ENCODE assay signal across 9 mouse cellular contexts in the genomic region with DNA sequence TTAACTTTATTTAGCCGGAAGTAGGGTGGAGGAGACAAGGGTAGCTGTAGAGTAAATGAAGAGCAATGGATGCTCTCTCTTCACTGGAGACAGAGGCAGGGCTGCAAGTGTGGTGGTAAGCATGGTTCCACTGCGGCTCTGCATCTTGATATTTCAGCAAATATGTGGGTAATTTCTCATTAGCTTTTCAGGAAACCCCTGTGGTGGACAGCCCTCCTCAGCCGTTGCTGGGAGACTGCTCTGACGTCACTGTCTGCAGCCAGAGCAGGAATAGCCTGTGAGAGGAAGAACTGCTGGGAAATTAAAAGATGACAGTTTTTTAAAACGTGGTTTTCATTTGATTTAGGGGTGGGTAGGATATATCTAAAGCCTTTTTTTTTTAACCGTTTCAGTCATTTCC. TPM values are rescaled to one million over a fixed set of nuclear protein-coding genes. Genes with fewer than 3 reads are reported as not detected.
A peak's percentile ranks its signal among the peaks of the same experiment; 100 is the strongest.
DNase-seq lines count a peak whose midpoint lies in the region; ATAC-seq and TF ChIP-seq lines count a peak whose summit lies in the region.
"Had no signal": no experiment of that assay in that cellular context is flagged by ENCODE, and none has a peak within 500 bp of the region (broad histone marks: within the 10 kb centered on the region; RNA-seq: fewer than 3 reads in every experiment).

No protein-coding gene starts in this region.

- no peak for TF ChIP-seq CTCF in heart, postnatal 0 days (IDR thresholded peaks at IDR 0.05; ENCODE audit: low read depth)
- no peak for TF ChIP-seq CTCF in liver, postnatal 0 days (IDR thresholded peaks at IDR 0.05; ENCODE audit: low read depth)

- H3K36me3 ChIP-seq in forebrain, embryonic 11.5 days (ENCODE audit: control insufficient read depth, insufficient read depth, low read length): no peaks in the 10 kb centered on the region
- no peaks in the 10 kb centered on the region; the same call in 1 of the 2 replicates for H3K36me3 ChIP-seq in heart, postnatal 0 days (replicated peaks; ENCODE audit: control insufficient read depth, insufficient read depth, low read length)
- peaks cover 4% of the 10 kb centered on the region; the same call in 1 of the 2 replicates for H3K36me3 ChIP-seq in liver, postnatal 0 days (replicated peaks; ENCODE audit: insufficient read depth, low read length)
- H3K36me3 ChIP-seq in neural tube, embryonic 12.5 days: no peaks in the 10 kb centered on the region

- H3K9me3 ChIP-seq in forebrain, embryonic 11.5 days (ENCODE audit: control insufficient read depth, low read length): no peaks in the 10 kb centered on the region
- no peaks in the 10 kb centered on the region for H3K9me3 ChIP-seq in heart, postnatal 0 days (replicated peaks; ENCODE audit: control insufficient read depth, low read length)
- no peaks in the 10 kb centered on the region for H3K9me3 ChIP-seq in liver, postnatal 0 days (ENCODE audit: low read length)
- H3K9me3 ChIP-seq in neural tube, embryonic 12.5 days: no peaks in the 10 kb centered on the region

- WGBS in forebrain, embryonic 11.5 days: 26% methylated on average over 6 of the region's 6 CpGs
- 14% methylated on average over 6 of the region's 6 CpGs for WGBS in heart, postnatal 0 days
- WGBS in liver, postnatal 0 days (ENCODE audit: insufficient replicate concordance): 33% methylated on average over 6 of the region's 6 CpGs
- WGBS in neural tube, embryonic 12.5 days: 24% methylated on average over 6 of the region's 6 CpGs

- no peak overlapping the region for H3K4me2 ChIP-seq in forebrain, embryonic 11.5 days (ENCODE audit: low read depth, low read length, severe bottlenecking)
- H3K4me2 ChIP-seq in heart, postnatal 0 days (ENCODE audit: low read depth, low read length): no peak overlapping the region
- no peak overlapping the region for H3K4me2 ChIP-seq in liver, postnatal 0 days (ENCODE audit: low read depth, low read length)
- H3K4me2 ChIP-seq in neural tube, embryonic 12.5 days (replicated peaks): peak overlapping the region; percentile 22

- no peak for TF ChIP-seq EP300 in heart, postnatal 0 days (IDR thresholded peaks at IDR 0.05; ENCODE audit: low read depth)
- no peak for TF ChIP-seq EP300 in liver, postnatal 0 days (IDR thresholded peaks at IDR 0.05; ENCODE audit: low read depth)

- peak; percentile 12 for DNase-seq in urinary bladder, postnatal 25 days (ENCODE audit: low spot score)
- DNase-seq in urinary bladder, postnatal 4 days (ENCODE audit: low spot score in 2 of 2): no peak
- peak; percentile 60 for DNase-seq in forebrain, embryonic 11.5 days (ENCODE audit: low spot score)
- peak; percentile 69 for DNase-seq in heart, postnatal 0 days (ENCODE audit: low spot score)
- DNase-seq in kidney, postnatal 10 days: peak; percentile 86
- peak; percentile 31 for DNase-seq in liver, postnatal 0 days
- DNase-seq in c-Kit-positive CD71-positive TER-119-positive erythroid progenitor cells, embryonic 14.5 days (ENCODE audit: low spot score): no peak

- no peak overlapping the region for H3K27ac ChIP-seq in forebrain, embryonic 11.5 days (ENCODE audit: low read depth, low read length)
- no peak overlapping the region for H3K27ac ChIP-seq in heart, postnatal 0 days (ENCODE audit: low read depth)
- no peak overlapping the region for H3K27ac ChIP-seq in liver, postnatal 0 days (ENCODE audit: low read depth)
- no peak overlapping the region for H3K27ac ChIP-seq in neural tube, embryonic 12.5 days

- peaks cover 13% of the 10 kb centered on the region; the same call in 1 of the 2 replicates for H3K4me1 ChIP-seq in forebrain, embryonic 11.5 days (replicated peaks; ENCODE audit: control insufficient read depth, insufficient read depth, low read length)
- peaks cover 32% of the 10 kb centered on the region for H3K4me1 ChIP-seq in heart, postnatal 0 days (ENCODE audit: control insufficient read depth, insufficient read depth)
- peaks cover 18% of the 10 kb centered on the region for H3K4me1 ChIP-seq in liver, postnatal 0 days (ENCODE audit: insufficient read depth)
- H3K4me1 ChIP-seq in neural tube, embryonic 12.5 days: peaks cover 26% of the 10 kb centered on the region

- no peak overlapping the region for H3K9ac ChIP-seq in forebrain, embryonic 11.5 days (ENCODE audit: low read length)
- H3K9ac ChIP-seq in heart, postnatal 0 days (replicated peaks; ENCODE audit: low read depth, low read length): no peak overlapping the region
- no peak overlapping the region for H3K9ac ChIP-seq in liver, postnatal 0 days (replicated peaks)
- H3K9ac ChIP-seq in neural tube, embryonic 12.5 days: no peak overlapping the region

- 0 out of 2 replicates have a peak, but pooled peaks have one; percentile 47 for ATAC-seq in forebrain, embryonic 11.5 days (replicated peaks; ENCODE audit: low FRiP score)
- ATAC-seq in heart, postnatal 0 days (ENCODE audit: insufficient read depth, low read depth): no peak
- no peak for ATAC-seq in liver, postnatal 0 days
- no peak for ATAC-seq in neural tube, embryonic 12.5 days (ENCODE audit: low FRiP score, low read depth)

- no peaks in the 10 kb centered on the region for H3K27me3 ChIP-seq in forebrain, embryonic 11.5 days (ENCODE audit: control insufficient read depth, insufficient read depth, low read length)
- H3K27me3 ChIP-seq in heart, postnatal 0 days (ENCODE audit: control insufficient read depth, insufficient read depth, low read length): no peaks in the 10 kb centered on the region
- H3K27me3 ChIP-seq in liver, postnatal 0 days (ENCODE audit: insufficient read depth, low read length): no peaks in the 10 kb centered on the region
- H3K27me3 ChIP-seq in neural tube, embryonic 12.5 days (replicated peaks): no peaks in the 10 kb centered on the region

- H3K4me3 ChIP-seq in forebrain, embryonic 11.5 days (ENCODE audit: low read depth, low read length): no peak overlapping the region
- H3K4me3 ChIP-seq in heart, postnatal 0 days (ENCODE audit: low read depth, low read length): no peak overlapping the region
- no peak overlapping the region for H3K4me3 ChIP-seq in liver, postnatal 0 days (ENCODE audit: low read depth, low read length)
- no peak overlapping the region for H3K4me3 ChIP-seq in neural tube, embryonic 12.5 days

RNA-seq across cellular contexts. Expression of gene R3hdm2, which starts 41.9 kb away (rescaled TPM):
- polyA plus RNA-seq in forebrain, embryonic 11.5 days (2014; fragmentation: Nextera tagmentation; extraction: Ambion mirVana): 34.7 and 44.6 TPM in 2 replicates
- total RNA-seq in heart, postnatal 0 days (2014; rRNA removed; ENCODE audit: low replicate concordance): 35.4 and 42.8 TPM in 2 replicates
- 31.5 and 32.1 TPM in 2 replicates for polyA plus RNA-seq in heart, postnatal 0 days (2015; fragmentation: Nextera tagmentation; extraction: Ambion mirVana)
- 16.6 and 17.3 TPM in 2 replicates for polyA plus RNA-seq in liver, postnatal 0 days (2015; fragmentation: Nextera tagmentation; extraction: Ambion mirVana)
- 33.9 and 36.3 TPM in 2 replicates for polyA plus RNA-seq in neural tube, embryonic 12.5 days (2016; fragmentation: Nextera tagmentation; extraction: Ambion mirVana)

RNA-seq across cellular contexts. Expression of gene Inhbc, which starts 51.8 kb away (rescaled TPM):
- not detected in 2 replicates for polyA plus RNA-seq in forebrain, embryonic 11.5 days (2014; fragmentation: Nextera tagmentation; extraction: Ambion mirVana)
- total RNA-seq in heart, postnatal 0 days (2014; rRNA removed; ENCODE audit: low replicate concordance): not detected in 2 replicates
- polyA plus RNA-seq in heart, postnatal 0 days (2015; fragmentation: Nextera tagmentation; extraction: Ambion mirVana): not detected in 2 replicates
- polyA plus RNA-seq in liver, postnatal 0 days (2015; fragmentation: Nextera tagmentation; extraction: Ambion mirVana): 21.0 and 27.2 TPM in 2 replicates
- polyA plus RNA-seq in neural tube, embryonic 12.5 days (2016; fragmentation: Nextera tagmentation; extraction: Ambion mirVana): not detected in 2 replicates
- total RNA-seq: layer of hippocampus, postnatal 25 days had no signal

Comparison
In these comparisons a context has a peak if more than half of its experiments do, and no peak if none do; other contexts are left out.
1. DNase-seq: peak in urinary bladder, postnatal 25 days (single experiment), forebrain, embryonic 11.5 days (single experiment), heart, postnatal 0 days (single experiment), kidney, postnatal 10 days (single experiment) and liver, postnatal 0 days (single experiment); none in urinary bladder, postnatal 4 days (0 of 2) and c-Kit-positive CD71-positive TER-119-positive erythroid progenitor cells, embryonic 14.5 days (single experiment).
2. RNA of gene Inhbc, which starts 51.8 kb away (polyA plus RNA-seq): 21.0 to 27.2 TPM in liver, postnatal 0 days; not detected in forebrain, embryonic 11.5 days, not detected in heart, postnatal 0 days and not detected in neural tube, embryonic 12.5 days; every median in the first group is over 10 times any median in the second.